Mouse (Mus musculus) mesoderm, embryonic 11.5 days (tissue): ENCODE data around the gene Prl3d1.
"Not testable (repeated sequence)": the region's sequence is repeated elsewhere in the genome, so short reads cannot be mapped to it uniquely, and the experiment has no call there.

Source experiments
- DNase-seq: peaks from one replicate; pipeline ENCODE4 v3.0.0-alpha.2; 2012; ENCODE audit warnings: low read depth, low spot score

Gene Prl3d1

GRCm38 (mm10) chr13:27093890-27094289 lies at the start of gene Prl3d1:
Gene Prl3d1, plus strand, starts transcription at chr13:27094190.
- DNase-seq: not testable (repeated sequence)

GRCm38 (mm10) chr13:27057270-27057669 lies 36.7 kb upstream of the Prl3d1 start, which contains the start of gene Prl:
Gene Prl, plus strand, starts transcription at chr13:27057570.
- no peak for DNase-seq

GRCm38 (mm10) chr13:27059177-27059576 lies 34.8 kb upstream of the Prl3d1 start:
- no peak for DNase-seq

GRCm38 (mm10) chr13:27121398-27121797 lies 27.4 kb downstream of the Prl3d1 start, which contains the start of gene Prl3d2:
Gene Prl3d2, plus strand, starts transcription at chr13:27121698.
- DNase-seq: not testable (repeated sequence)

GRCm38 (mm10) chr13:27148264-27148663 lies 54.3 kb downstream of the Prl3d1 start:
- no peak for DNase-seq
